Mouse (Mus musculus) liver, postnatal 0 days (tissue): ENCODE measurements around the gene Aff3.

ENCODE experiments used
- CTCF ChIP-seq: sonication (generic); IDR thresholded peaks from 2 replicates; pipeline ENCODE4 v1.5.1; 2016; ENCODE audit warnings: antibody characterized with exemption, low read depth
- EP300 ChIP-seq: IDR thresholded peaks from 2 replicates; pipeline ENCODE4 v1.6.1; 2016; ENCODE audit warnings: antibody characterized with exemption, low read depth, mild to moderate bottlenecking

DNA sequence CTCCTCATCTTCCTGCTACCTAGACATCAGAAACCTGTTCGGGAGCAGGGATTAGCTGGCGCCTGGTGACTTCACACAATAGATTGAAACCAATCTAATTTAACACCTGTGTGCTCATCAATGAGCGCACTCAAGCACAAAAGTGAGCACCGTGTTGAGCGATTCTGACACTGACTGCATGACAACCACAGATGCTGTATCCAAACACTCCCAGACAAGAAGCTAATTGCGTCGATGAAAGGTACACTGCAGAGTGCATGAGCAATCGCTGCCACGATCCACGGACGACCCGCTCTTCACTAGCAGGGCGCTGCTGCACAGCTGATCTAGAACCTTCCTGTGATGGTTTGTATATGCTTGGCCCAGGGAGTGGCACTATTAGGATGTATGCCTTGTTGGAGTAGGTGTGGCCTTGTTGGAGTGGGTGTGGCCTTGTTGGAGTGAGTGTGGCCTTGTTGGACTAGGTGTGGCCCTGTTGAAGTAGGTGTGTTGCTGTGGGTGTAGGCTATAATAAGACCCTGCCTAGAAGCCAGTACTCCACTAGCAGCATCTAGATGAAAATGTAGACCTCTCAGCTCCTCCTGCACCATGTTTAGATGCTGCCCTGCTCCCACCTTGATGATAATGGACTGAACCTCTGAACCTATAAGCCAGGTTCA, 161.2 kb downstream of the Aff3 start:
- TF ChIP-seq CTCF, result no peak
- no peak for TF ChIP-seq EP300
